Mouse (Mus musculus) common myeloid progenitor, adult 5-6 weeks (primary cell): ENCODE data around the gene Pick1. TPM values are rescaled to one million over a fixed set of nuclear protein-coding genes. Genes with fewer than 3 reads are reported as not detected.

Experiments used
- total RNA-seq: library from RNA; stranded (forward); fragments of 200-1000, 187-1606 nt; gene quantifications from 2 replicates; pipeline ENCODE4 v1.2.3, GENCODE M21; 2017

Pick1 gene
- total RNA-seq, 1 experiment from 2014 or later: 11.3 TPM

Other genes with a start within 250 kb of the Pick1 start
- 53.4 and 60.7 TPM in 2 replicates for gene H1f0, start 200.7 kb upstream of the Pick1 start, total RNA-seq
- 1.4 and 3.5 TPM in 2 replicates for gene Galr3, start 187.3 kb upstream of the Pick1 start, total RNA-seq
- gene Ankrd54, start 166.3 kb upstream of the Pick1 start, total RNA-seq: 12.0 and 18.3 TPM in 2 replicates
- 227 and 237 TPM in 2 replicates for gene Eif3l, start 154.0 kb upstream of the Pick1 start, total RNA-seq
- gene Micall1, start 120.3 kb upstream of the Pick1 start, total RNA-seq: 2.3 and 2.5 TPM in 2 replicates
- 72.3 and 128 TPM in 2 replicates for gene Polr2f, start 88.2 kb upstream of the Pick1 start, total RNA-seq
- 0.14 TPM in 1 of 2 replicates, not detected in the other for gene 1700088E04Rik, start 87.9 kb upstream of the Pick1 start, total RNA-seq
- gene Sox10, start 63.9 kb upstream of the Pick1 start, total RNA-seq: not detected in 2 replicates
- not detected in 2 replicates for gene Gm49486, start 218 bp downstream of the Pick1 start, total RNA-seq
- not detected in 2 replicates for gene Slc16a8, start 25.6 kb downstream of the Pick1 start, total RNA-seq
- not detected in 2 replicates for gene Baiap2l2, start 56.4 kb downstream of the Pick1 start, total RNA-seq
- gene Pla2g6, start 99.2 kb downstream of the Pick1 start, total RNA-seq: 7.8 and 16.9 TPM in 2 replicates
- gene Maff, start 117.4 kb downstream of the Pick1 start, total RNA-seq: 5.8 and 11.7 TPM in 2 replicates
- gene Tmem184b, start 174.4 kb downstream of the Pick1 start, total RNA-seq: 3.4 and 4.2 TPM in 2 replicates
- gene Csnk1e, start 226.4 kb downstream of the Pick1 start, total RNA-seq: 40.3 and 46.5 TPM in 2 replicates